Mouse (Mus musculus) frontal cortex, postnatal 36 days (tissue): ENCODE results near the gene Cenpn.

Source experiments
- DNase-seq, 2 experiments: peaks; one replicate each; pipeline ENCODE4 v3.0.0; 2022; ENCODE audit warnings: low spot score in 2 of 2

The Cenpn gene

DNA sequence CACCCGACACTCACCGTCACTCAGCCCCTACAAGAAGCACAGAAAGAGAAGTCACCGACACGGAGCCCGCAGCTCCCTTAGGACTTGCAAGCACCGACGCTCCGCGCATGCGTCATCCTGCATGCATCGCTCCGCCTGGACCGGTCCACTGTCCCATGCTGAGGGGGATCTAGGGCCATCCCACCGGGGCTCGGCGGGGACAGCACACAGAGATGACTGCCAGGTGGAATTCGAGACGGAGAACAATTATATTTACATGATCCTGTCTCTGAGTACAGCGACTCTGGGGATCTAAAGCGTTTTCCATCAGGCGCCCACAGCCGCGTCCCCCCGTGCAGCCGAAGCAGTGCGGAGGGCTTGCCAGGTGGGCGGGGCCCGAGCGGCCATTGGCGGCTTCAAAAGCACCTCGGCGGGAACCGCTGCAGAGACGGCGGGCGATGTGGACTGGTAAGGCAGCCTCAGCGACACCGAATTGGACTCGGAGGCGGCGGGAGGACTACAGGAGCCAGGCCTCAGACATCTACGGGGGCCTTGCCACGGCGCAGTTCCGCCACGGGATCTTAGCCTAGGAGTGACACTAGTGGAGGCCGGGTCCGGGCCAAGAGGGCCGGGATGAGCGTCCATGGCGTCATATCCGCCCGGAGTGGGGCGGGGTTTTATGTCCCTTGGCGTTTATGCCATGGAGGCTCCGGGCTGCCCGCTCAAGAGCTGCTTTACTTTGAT, at the start of gene Cenpn, which contains the start of gene Cmc2:
Gene Cenpn (plus strand): TSS at position 394 of the 723 bp plus-strand sequence.
Gene Cmc2 (minus strand): TSS at position 119 of the 723 bp plus-strand sequence.
- peak; percentile 91 to 92 for DNase-seq

GRCm38 (mm10) chr8:116872761-116873342, 48.7 kb upstream of the Cenpn start:
- peak in 1 of 2 experiments; percentile 20 for DNase-seq

- DNase-seq = no peak
These were observed 47.9 kb upstream of the Cenpn start for GRCm38 (mm10) chr8:116873586-116873985.

DNA sequence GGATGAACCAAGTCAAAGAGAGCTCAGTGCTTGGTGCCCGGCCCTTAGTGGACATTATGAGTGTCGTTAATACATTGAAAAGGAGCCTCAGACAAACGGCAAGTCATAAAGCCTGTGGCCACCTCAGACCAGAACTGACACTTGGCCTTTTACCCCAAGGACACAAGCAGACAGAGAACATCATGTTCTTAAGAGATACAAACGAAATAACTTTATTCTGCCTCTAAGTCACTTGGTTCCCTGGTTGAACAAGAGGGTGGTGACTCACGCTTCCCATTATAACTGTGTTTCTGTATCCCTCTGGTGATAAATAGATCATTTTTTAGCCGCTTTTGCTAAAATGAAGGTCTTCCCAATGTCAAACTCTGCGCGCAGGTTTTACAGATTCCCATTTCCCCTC, 47.5 kb upstream of the Cenpn start:
- DNase-seq = no peak

DNA sequence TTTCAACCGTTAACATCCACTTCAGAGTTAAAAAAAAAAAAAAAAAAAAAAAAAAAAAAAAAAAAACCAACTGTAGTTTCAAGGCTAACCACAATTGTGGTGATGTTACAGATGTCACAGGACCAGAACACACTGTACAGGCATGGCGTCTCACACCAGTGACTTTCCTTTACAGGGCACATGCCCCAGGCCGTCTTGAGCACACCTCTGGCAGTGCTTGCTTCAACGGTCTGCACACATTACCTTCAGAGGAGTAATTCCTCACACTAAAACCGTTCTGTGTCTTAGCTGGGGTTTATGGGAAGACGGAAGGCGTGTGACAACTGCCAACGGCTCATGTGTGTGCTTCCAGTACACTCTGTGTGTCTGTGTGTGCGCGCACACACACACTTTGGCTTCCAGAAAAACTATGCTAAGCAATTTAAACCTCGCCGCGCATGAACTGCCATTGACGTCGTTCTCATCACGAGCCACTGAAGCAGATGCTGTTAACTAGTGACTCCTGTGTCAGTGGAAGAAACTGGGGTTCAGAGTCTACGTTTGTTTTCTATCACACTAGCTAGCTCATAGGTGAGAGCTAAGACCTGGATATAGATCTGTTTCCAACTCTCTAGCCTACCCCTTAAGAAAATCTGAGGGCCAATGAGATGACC, 45.6 kb upstream of the Cenpn start:
- no peak for DNase-seq

GRCm38 (mm10) chr8:116881396-116881795, 40.1 kb upstream of the Cenpn start:
- no peak for DNase-seq

- no peak for DNase-seq
These were observed 33.7 kb upstream of the Cenpn start for GRCm38 (mm10) chr8:116887813-116888212.

DNA sequence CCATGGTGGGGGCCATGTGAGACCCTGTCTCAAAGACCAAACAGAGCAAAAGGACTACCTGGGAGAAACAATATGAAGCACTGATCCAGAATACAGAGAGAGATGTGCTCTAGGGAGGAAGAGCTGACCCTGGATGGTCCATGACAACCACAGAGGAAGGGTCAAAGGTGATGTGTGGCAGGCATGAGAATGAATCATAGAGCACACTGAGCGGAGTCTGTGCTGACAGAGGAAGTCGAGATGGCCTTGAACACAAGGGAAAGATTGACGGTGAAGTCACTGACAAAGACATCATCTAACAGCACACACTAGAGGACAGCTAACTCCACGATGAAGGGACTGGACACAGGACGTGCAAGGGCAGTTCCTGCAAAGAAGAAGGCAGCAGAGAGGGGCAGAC, 30.1 kb upstream of the Cenpn start:
- DNase-seq = no peak

DNA sequence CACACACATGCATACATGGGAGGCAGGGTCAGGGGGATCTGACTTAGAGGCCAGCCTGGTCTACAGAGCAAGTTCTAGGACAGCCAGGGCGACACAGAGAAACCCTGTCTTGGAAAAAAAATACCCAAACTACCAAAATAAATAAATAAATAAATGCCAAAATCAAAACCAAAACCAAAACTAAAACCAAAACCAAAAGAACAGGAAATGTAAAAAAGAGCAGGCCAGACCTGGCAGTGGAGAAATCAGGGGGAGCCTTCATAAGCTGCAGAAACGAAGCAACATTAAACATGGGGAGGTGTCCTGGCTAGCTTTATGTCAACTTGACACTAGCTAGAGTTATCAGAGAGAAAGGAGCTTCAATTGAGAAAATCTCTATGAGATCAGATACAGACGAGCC, 29.4 kb upstream of the Cenpn start:
- DNase-seq = no peak

- DNase-seq = no peak
These were observed 28.9 kb upstream of the Cenpn start for GRCm38 (mm10) chr8:116892636-116893035.

GRCm38 (mm10) chr8:116893938-116894337, 27.6 kb upstream of the Cenpn start:
- DNase-seq = no peak

- DNase-seq = no peak
These were observed 26.0 kb upstream of the Cenpn start for GRCm38 (mm10) chr8:116895521-116895920.

DNA sequence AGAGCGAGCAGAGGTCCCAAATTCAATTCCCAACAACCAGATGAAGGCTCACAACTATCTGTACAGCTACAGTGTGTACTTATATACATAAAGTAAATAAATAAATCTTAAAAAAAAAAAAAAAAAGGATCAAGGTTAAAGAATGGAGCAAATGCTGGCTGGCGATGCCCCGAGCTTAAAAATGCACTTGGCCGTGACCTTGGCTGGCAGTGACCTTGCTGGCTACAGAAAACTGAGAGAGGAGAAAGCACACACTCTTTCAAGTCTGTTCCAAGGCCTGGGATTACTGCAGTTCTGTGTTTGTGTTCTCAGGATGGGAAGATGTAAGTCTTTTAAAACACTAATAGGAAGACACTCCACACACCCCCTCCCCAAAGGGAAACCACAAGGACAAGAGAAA, 16.8 kb upstream of the Cenpn start:
- DNase-seq = no peak

GRCm38 (mm10) chr8:116905252-116905651, 16.3 kb upstream of the Cenpn start:
- DNase-seq = no peak

- DNase-seq = no peak
These were observed 15.7 kb upstream of the Cenpn start for GRCm38 (mm10) chr8:116905836-116906235.

- DNase-seq = no peak
These were observed 559 bp upstream of the Cenpn start for GRCm38 (mm10) chr8:116921005-116921336.

DNA sequence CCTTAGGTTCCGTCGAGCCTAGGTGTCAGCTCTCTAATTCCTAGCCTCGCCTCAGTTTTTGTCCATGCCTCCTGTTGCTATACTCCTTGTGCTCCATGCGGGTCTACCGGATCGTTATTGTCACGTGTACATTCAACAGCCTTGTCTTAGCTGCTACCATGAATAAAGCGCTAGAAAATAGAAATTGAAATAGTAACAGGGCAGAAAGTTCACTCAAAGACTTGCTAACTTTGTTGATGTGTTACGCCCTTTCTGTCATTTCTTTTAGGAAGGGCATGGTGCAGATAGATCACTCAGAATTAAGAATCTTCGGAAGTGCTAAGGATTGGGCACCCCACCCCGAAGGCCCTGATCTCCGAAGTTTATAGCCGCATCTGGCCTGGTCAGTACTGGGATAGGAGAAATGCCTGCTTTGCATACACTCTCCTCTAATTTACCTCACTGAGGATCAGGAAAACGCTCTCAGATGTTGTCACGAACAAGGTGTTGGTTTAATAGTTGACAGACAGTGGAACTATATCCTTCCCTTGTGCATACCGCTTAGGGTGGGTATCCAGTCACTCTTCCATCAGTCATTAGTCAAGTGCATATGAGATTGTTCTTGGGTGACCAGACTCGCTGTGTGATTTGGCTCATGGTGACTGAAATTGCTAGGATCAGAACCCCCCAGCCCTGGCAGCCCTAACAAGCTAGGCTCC, 679 bp downstream of the Cenpn start:
- DNase-seq = no peak

DNA sequence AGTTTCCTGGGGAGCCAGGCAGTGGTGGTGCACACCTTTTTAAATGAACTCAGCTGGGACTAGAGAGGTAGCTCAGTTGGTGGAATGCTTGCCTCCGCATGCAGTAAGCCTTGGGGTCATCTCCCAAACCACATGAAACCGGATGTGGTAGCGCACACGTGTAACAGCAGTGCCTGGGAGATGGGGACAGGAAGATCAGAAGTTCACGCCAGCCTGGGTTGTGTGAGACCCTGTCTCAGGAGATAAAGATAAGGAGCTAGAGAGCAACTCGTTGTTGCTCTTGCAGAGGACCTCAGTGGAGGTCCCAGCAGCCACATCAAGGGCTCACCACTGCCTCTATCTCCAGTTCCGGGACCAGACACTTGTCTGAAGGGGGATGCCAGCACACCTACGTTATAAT, 2.0 kb downstream of the Cenpn start:
- no peak for DNase-seq

DNA sequence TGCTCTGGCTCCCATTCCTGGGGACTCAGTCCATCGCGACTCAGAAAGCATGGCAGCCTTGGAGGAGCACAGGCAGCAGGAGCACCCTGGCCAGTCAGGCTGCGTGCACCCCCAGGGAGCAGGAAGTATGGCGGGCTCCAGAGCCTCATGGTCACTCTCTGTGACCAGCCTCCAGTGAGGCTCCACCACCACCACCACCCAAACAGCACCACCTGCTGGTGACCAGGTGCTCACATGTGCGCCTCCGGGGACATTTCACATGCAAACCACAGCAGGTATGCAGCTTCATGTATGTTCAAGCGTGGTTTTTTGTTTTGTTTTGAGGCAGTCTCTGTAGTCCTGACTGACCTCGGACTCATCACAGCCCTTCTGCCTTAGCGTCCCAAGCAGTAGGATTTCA, 6.3 kb downstream of the Cenpn start:
- no peak for DNase-seq

GRCm38 (mm10) chr8:116928588-116928987, 7.1 kb downstream of the Cenpn start:
- DNase-seq = no peak

DNA sequence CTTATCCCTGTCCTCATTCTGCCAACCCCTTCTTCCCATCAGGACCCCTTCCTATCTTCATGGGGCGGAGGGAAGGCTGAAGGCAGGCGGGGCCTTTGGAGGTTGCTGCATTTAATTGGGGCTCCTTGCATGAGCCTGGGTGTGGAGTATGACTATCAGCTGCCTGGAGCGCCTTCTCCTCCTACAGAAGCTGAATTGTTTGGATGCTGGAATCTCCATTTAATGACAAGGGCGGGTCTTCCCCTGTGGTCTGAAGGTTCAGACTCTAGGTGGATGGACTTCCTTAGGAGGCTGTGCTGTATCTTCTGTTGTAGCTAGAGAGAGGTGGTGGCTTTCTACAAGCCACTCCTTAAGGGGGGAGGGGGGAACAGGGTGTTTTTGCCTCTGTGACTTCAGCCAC, 13.4 kb downstream of the Cenpn start:
- DNase-seq = no peak

- DNase-seq = no peak
These were observed 14.0 kb downstream of the Cenpn start for GRCm38 (mm10) chr8:116935506-116935905.
